Mouse (Mus musculus) embryo, embryonic 9.5 days (tissue): ENCODE measurements at regions not wholly inside any gene's neighbourhood (a gene's known extent, or its start where the extent isn't known, plus 50 kb on each side); places are given as distances from the start of the nearest gene placed in this dataset.

Experiments
- DNase-seq: peaks from one replicate; pipeline ENCODE4 v3.0.0-alpha.2; 2017; ENCODE audit errors: extremely low spot score

DNA sequence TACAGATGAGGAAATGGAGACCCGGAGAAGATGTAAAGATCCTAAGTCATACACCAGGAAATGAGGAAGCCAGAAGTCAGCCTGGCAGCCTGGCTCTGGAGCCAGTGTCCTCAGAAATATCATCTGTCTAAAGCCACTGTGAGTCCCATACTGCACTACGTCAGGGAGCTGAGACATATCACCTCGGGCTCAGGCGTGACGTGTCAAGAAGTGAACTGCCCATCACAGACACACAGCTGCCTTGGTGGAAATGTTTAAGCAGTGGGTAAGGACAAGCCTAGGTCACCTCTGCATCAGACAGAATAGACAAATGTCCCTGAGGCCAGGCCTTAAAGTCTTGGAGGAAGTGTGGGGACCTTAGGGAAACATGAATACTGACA, 88.0 kb upstream of the Zmiz1 start:
- no peak for DNase-seq

DNA sequence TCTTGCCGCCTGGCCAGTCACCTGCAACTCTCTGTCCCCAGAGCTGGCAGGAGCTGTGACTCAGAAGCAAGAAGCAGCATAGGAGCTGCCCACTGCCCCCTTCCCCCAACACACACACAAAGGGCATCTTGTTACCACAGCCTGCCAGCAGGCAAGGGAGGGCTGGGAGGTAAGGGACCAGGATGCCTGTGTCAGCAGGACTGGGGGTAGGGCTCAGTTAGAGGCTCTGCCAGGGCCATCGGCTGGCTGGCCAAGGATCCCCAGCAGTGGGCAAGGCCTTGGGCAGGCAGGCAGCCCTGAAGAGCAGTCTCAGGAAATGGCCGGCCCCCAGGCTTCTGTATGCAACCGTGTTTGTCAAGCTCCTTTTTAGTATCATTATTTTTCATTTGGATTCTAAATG, 87.3 kb upstream of the Zmiz1 start:
- no peak for DNase-seq

DNA sequence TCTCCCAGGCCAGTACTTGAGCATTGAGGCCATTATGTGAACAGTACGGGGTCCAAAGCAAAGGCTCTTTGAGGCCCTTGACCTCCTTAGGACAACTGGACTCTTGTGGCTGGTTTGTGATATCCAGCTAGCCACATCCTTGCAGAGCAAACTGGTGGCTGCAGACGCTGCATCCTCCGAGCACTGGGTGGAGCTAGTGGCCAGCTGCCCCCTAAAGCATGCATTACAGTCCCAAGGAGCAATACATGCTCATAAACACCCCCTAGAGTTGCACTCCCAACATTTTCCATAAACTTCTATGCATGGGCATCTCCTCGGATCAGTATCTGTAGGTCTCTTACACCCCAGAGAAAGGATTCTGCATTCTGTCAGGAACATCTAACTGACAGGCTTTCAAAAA, 86.4 kb upstream of the Zmiz1 start:
- no peak for DNase-seq

DNA sequence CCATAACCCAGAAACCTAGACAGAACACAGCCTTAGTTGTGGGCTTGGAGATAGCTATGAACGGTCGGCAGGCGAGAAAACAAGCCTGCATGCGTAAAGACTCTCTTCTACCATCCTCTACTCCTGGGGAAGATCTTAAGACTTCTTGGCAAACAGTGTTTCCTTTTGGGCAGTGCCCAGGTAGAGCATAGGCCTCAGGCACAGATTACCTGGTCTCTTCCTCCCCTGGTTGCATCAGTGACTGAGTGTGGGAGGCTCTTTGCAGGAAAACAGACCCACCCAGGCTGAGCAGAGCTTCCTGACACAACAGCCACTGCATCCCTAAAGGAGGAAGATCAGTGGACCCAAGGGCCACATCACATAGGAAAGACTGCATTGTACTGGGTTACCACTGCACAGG, 85.8 kb upstream of the Zmiz1 start:
- DNase-seq: no peak

DNA sequence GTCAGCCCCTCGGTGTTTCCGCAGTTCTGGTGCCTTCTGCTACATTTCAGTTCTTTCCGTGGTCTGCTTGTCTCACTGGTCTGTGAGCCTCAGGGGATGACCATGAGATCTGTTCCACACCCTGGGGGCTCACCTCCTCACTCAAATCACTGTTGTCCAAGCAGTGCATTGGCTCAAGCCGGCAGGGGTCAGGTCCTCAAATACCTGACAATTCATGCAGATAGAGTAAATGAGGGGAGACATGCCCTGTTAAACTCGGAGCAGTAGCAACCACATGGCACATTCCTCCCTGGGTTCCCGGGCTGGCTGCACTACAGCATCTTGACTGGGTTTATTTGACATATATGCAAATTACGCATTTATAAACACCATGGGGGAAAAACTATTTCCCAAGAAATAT, 84.0 kb upstream of the Zmiz1 start:
- DNase-seq: no peak

DNA sequence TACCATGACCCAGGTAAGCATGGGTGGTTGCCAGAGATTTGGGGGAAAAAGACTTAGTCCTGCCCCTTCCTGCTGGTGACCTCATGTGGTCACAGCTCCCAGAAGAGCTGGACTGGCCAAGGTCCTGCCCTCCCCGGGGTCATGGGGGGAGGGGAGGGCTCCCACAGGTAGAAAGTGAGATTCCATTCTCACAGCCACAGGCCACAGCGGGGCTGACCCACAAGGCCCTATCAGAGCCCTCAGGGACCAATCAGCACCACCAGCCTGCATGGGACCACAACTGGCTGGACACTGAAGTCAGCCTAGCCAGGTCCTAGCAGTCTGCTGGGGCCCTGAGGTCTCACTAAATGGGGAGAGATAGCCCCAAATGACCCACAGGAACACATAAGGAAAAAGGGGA, 81.9 kb upstream of the Zmiz1 start:
- no peak for DNase-seq

DNA sequence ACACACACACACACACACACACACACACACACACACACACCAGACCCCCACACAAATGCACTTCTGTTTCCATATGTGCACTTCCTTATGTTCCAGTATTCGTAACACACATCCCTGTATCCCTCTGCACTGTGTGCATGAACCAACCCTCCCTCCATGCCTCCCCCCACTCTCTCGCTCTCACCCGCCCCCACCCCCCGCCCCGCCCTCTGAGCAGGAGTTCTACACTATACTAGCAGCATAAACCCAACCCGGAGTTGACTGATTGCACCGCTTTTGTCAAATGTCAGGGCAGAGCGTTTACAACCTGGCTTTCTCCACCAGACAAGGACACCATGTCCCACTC, 81.5 kb upstream of the Zmiz1 start:
- no peak for DNase-seq

DNA sequence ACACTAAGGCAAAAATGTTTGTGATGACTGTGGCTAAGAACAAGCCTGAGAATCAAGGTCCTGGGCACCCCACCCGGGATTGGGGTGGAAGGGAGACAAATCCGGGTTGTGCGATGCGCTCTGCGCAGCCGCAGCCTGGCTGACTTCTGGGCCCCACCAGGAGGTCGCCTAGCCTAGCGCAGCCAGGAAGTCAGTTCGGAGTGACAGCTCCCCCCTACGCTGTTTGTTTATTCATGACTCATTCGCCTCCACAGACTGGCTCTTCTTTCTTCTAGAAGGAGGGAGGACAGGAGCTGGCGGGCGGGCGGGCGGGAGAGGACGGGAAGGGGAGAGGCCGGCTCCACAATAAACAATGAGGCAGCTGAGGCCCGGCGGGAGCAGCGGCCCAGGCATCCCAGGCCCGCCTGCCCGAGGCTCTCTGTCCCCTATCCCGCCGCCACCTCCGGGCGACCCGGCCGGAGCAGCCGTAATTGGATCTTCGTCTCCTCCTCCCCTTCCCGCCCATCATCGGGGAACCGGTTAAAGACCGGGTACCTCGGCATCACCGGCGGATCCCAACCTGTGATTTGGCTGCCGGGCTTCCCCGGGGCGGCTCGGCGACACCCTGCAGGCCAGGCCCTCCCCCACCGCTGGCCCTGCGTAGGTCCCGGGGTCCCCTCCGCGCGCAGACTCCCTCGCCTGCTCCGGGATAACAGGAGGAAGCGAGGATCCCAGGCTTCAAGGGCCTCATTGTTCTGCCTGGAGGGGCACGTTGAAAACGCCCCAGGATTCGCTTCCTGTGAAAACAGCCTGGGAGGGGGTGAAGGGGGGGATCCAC, 80.9 kb upstream of the Zmiz1 start:
- DNase-seq: peak; percentile 89

DNA sequence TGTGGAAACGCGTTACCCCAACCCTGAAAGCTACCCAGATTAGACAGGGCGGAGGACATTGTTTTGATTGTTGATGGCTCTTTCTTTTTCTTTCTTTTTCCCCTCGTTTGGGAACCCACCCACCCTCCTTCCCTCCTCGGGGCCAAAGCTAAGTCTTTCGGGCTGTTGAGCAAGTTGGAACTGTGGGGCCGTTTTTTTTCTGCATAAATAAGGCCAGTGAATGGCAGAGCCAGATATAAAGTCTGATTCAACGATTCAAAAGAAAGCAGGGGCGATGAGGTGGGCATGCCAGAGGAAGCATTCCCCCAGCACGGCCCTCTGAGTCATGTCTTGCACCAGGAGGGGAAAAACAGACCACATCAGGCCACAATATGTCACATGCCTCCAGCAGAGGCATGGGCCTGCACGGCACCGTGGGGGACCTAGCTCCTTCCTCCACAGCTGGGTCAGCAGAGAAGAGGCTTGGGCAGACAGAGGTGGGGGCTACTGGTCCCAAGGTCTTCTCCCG, 80.2 kb upstream of the Zmiz1 start:
- DNase-seq: peak; percentile 52

DNA sequence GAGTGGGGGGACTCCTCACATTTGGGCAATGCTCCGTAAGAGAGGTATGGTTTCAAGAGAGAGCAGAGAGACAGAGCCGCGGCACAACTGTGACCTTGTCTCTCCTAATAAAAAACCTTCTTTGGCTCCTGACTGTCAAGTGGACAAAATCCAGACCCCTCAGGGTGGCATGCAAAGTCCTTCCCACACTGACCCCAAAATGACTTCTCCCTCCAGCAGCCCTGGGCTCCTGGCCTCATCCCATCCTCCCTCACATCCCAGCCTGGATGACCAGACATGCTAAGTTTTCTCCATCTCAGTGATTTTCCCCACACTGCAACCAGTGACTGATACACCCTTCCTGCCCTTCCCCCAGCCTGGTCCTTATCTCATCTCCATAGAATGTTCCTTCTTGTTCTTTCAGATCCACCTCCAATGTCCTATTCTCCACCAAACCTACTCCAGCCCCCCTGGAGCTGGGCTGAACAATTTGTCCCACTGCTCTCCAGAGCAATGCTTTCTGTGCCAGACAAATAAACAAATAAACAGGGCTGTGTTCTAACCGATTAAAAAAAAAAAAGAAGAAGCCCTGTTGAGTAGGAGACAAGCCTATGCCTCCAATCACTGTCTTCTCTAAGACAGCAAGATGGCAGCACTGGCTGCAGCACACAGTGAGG, 75.7 kb upstream of the Zmiz1 start:
- no peak for DNase-seq

DNA sequence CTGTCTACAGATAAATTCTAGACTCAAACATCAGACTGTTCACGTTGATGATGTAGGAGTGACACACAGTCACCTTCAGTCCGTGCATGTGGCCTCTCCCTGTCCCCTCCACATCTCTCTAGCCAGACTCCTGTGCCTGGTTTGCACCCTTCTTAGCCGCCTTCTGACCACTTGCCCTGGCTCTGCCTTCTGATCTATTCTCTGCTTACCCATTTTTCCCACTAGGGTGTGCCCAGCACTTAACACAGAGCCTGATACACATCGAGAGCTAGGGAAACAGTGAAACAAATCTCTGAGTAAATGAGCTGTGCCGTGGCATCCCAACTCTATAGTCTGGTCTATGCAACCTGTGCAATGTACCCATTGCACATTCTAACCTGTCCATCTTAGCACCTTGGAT, 73.3 kb upstream of the Zmiz1 start:
- DNase-seq: no peak

DNA sequence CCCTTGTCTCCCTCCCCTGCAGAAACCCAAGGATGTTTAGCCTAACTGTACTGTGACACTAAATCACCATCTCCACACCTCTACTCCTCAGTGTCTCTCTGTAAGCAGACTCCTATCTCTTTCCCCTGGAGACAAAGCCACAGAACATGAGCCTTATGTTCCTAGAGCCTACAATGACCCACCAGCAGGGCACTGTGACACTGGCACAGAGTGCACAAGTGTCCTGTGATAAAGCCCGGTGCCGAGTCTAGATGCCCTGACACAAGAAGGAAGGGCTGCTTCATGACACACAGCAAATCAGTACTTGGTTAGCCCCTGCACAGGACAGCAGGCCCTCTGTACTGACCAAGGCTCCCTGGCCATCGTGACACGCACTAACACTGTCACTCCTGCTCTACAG, 71.2 kb upstream of the Zmiz1 start:
- no peak for DNase-seq

DNA sequence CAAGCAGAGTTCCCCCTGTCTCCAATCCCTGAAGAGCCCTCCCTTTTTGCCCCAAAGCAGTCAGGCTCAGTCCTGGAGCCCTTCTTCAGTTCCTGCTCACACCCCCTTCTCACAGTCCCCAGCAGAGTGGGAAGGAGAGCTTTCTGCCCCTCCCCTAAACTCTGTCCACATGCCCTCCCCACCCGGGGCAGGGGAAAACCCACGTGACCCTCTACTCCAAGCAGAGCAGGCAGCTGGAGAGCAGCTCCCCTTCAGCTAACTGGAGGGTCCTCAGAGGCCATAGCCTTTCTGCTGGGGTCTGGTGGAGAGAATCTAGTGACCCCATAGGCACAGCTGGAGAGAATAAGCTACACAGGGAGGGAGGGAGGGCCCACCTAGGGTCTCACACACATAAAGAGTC, 69.7 kb upstream of the Zmiz1 start:
- DNase-seq: no peak

DNA sequence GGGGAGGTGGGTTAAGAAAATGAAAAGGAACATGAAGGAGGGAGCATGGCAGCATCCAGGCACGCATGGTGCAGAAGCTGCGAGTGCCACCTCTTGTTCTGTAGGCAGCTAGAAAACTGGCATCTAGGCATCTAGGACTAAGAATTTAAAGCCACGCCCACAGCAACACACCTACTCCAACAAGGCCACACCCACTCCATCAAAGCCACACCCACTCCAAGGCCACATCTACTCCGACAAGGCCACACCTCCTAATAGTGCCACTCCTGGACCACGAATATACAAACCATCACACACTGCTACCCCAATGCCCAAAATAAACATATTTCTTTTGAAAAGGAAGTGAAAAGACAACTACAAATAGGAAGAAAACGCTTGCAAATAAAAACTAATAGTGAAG, 66.6 kb upstream of the Zmiz1 start:
- no peak for DNase-seq

DNA sequence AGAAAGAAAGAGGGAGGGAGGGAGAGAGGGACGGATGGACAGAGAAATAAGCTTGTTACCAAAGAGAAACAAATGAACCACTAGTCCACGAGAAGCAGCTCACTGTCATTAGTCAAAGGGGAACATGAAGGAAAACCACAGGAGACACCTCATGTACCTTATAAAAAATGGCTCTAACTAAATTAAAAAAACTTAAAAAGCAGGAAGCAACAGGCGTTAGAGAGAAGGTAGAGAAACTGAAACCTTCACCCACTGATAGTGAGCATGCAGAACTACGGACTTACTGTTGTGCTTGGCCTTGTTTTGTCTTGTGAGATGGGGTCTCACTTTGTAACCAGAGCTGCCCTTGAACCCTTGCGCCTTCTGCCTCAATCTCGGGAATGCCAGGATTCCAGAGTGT, 66.0 kb upstream of the Zmiz1 start:
- DNase-seq: no peak

DNA sequence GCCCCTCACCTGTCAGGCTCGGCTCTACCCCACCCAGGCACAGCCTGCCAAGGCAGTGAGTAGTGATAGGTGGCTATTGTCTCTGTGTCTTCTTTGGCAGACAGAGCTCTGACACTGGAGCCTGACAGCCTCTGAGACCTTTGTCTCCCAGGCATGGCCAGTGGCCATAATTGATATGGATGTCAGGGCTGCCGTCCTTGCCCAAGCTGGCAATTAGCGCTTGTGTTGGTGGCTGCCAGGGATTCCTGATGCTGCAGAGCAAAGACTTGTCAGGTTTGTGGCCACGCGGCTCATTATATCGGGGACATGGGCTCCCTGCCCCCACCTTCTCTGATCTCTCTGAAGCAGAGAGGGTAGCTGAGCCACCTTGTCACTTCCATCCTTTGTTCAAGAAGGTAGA, 64.1 kb upstream of the Zmiz1 start:
- no peak for DNase-seq

DNA sequence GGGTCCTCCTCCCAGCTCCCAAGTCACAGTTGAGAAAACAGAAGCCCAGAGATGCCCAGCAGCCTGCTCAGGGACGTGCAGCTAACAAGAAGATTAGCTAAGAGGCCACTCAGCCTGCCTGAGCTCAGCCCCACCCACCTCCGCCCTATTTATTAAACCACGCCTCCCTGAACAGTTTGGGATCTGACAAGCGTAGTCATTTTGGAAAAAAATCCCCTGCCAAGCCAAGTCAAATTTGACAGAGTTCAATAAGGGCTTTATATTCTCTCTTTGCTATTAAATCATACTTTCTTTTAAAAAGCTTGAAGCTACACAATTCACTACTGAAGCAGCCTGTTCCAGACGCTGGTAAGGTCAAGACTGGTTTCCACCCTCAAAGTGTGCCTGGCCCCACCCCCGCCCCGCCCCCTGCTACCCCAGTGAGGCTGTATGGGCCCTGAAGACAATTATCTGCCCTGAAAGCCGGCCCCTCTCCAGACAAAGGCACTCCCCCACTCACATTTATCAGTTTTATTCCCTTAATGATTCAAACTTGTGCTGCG, 61.9 kb upstream of the Zmiz1 start:
- peak; percentile 89 for DNase-seq

DNA sequence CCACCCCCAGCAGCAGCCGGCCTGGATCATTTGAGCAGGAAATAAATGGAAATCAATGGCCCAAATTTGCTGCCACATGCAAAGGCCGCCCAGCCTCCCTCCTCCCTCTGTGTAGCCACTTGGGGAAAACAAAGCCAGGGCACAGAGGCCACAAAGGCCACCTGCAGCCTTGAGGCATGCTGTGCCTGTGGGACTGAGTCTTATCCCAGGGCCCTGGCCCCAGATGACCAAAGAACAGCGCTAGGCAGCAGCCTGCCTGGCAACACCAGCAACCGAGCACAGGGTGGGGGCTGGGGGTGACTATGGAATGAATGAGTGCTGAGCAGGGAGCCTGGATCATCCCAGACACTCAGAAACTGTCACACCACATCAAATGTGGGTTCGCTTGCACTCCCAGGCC, 61.2 kb upstream of the Zmiz1 start:
- DNase-seq: peak; percentile 80

DNA sequence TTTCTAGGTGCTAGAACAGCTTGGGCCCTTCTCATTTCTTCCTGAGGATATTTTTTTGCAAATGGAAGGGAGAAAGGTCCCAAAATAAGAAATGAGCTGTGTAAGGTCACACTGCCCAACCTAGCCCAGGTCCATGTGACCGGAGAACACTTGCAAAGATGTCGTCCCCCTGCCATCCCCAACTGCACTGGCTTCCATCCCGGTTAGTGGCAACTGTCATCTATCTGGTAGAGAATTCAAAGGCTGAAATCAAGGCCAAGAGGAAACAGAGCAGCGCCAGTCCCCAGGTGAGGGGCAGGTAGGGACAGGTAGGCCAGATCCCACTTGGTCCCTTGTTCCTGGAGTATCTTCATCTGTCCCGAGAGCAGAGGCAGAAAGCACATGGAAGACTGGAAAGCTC, 60.2 kb upstream of the Zmiz1 start:
- DNase-seq: no peak

DNA sequence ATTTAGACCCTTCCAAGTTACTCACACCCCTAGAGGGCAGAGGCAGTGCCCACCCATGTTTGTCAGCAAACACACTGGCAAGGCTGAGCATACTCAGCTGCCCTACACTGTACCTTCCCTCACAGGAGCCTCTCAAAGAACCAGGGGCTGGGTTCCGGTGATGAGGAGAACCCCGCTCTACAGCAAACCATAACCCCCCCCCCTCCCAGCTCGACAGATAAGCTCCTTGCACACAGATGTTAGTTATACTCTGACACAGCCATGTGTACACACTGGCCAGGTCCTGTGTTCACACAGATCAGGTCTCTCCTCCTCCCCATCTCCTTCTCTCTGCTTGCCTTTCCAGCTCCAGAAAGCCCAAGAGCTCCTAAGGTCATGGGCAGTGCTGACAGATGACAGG, 59.7 kb upstream of the Zmiz1 start:
- no peak for DNase-seq

DNA sequence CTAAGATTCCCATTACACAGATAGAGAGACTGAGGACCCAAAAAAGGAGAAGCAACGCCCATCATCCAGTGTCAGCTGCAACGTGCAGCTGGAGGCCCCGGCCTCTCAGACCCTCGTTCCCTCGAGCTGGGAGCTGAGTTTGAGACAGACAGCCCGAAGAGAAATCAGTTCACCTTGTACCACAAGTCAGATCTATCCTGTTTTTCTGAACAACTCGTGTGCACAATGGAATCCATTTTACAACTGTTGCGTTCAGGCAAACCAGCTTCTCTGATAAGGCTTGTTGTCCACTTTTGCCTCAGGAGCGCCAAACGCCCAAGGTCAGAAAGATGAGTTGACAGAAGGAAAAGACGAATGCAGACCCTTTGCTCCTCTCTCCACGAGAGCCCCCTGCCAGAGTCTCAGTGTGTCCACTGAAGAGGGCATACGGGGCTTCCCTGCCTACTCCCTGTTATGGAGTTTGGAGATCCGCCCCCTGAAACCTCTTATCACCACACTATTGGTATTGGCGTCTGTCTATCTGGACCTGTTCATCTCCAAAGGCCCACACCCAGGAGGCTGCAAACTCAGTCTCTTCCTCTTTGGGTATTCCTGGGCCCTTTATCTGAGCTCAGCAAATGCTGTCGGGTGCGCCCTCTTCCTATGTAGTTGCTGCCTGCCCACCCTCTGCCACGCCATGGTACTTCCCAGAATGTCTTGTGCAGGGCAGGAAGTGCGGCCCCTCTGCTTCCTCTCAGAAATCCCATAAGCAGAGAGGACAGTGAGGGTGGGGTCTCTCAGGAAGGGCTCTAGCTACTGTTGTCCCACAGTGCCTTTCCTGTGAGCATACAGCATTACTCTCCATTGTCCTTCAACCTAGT, 57.7 kb upstream of the Zmiz1 start:
- no peak for DNase-seq

DNA sequence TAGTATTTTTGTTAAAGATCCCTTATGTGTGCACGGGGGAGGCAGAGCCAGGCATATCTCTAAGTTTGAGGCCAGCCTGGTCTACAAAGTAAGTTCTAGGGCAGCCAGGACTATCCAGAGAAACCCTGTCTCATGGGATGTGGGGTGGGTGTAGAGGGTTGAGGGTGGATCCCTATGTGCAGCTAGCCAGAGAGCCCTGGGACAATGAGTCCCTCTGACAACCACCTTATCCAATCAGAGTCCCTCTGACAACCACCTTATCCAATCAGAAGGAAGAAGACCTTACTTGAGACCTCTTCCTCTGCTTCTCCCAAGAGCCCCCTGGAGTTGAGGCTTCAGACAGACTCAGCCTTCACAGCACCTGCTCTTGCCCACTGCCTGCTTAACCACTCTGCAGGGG, 56.6 kb upstream of the Zmiz1 start:
- no peak for DNase-seq
